Comparison of ENCODE assay signal across 7 mouse cellular contexts in genomic region chr14:75130501-75131318, GRCm38 (mm10). TPM values are rescaled to one million over a fixed set of nuclear protein-coding genes. Genes with fewer than 3 reads are reported as not detected.
A peak's percentile ranks its signal among the peaks of the same experiment; 100 is the strongest.
DNase-seq lines count a peak whose midpoint lies in the region; ATAC-seq and TF ChIP-seq lines count a peak whose summit lies in the region.

Gene Lrrc63, minus strand, starts transcription at chr14:75130881.
Gene Lcp1, plus strand, starts transcription at chr14:75131101.

- WGBS in embryonic facial prominence, embryonic 15.5 days, result under 1% methylated on average over 40 of the region's 42 CpGs
- WGBS in heart, embryonic 10.5 days, result under 1% methylated on average over 40 of the region's 42 CpGs
- WGBS in kidney, embryonic 14.5 days, result under 1% methylated on average over 42 of the region's 42 CpGs

- no peak for TF ChIP-seq CTCF in bone marrow macrophage, adult 2 months (IDR thresholded peaks at IDR 0.05; ENCODE audit: low read depth, low read length)

- DNase-seq in heart, embryonic 10.5 days (ENCODE audit: low spot score), result peak; percentile 93
- peak; percentile 93 for DNase-seq in liver
- peak; percentile 42 to 79 for DNase-seq in monocyte, adult 2 months (ENCODE audit: low read depth in 1 of 2, low spot score in 2 of 2)
- peak; percentile 75 to 77 for DNase-seq in spleen, postnatal 14 days (ENCODE audit: low spot score in 2 of 2)

- H3K4me1 ChIP-seq in bone marrow macrophage, adult 2 months (ENCODE audit: control insufficient read depth, insufficient read depth, low read length), result peaks cover 8% of the 10 kb centered on the region
- no peaks in the 10 kb centered on the region for H3K4me1 ChIP-seq in embryonic facial prominence, embryonic 15.5 days
- no peaks in the 10 kb centered on the region for H3K4me1 ChIP-seq in heart, embryonic 10.5 days
- no peaks in the 10 kb centered on the region for H3K4me1 ChIP-seq in kidney, embryonic 14.5 days (ENCODE audit: control insufficient read depth, insufficient read depth, low read length)

- peak within 1 kb of the TSS; percentile 97 for H3K4me3 ChIP-seq in bone marrow macrophage, adult 2 months (ENCODE audit: insufficient read depth, low read length)
- H3K4me3 ChIP-seq in embryonic facial prominence, embryonic 15.5 days (replicated peaks), result peak within 1 kb of the TSS; percentile 60
- peak within 1 kb of the TSS; percentile 70 for H3K4me3 ChIP-seq in heart, embryonic 10.5 days
- peak within 1 kb of the TSS; percentile 59 for H3K4me3 ChIP-seq in kidney, embryonic 14.5 days (ENCODE audit: low read length)

- TF ChIP-seq POLR2A in bone marrow macrophage, adult 2 months (IDR thresholded peaks at IDR 0.05; ENCODE audit: borderline replicate concordance, low read depth, low read length), result no peak

- H3K9ac ChIP-seq in embryonic facial prominence, embryonic 15.5 days, result peak within 1 kb of the TSS; percentile 39
- peak within 1 kb of the TSS; percentile 53 for H3K9ac ChIP-seq in kidney, embryonic 14.5 days (ENCODE audit: low read depth, low read length)

- H3K4me2 ChIP-seq in embryonic facial prominence, embryonic 15.5 days (replicated peaks), result peak within 1 kb of the TSS; percentile 93
- H3K4me2 ChIP-seq in kidney, embryonic 14.5 days (replicated peaks; ENCODE audit: low read depth, low read length), result peak within 1 kb of the TSS; percentile 94

- no peaks in the 10 kb centered on the region for H3K27me3 ChIP-seq in embryonic facial prominence, embryonic 15.5 days
- peaks cover 8% of the 10 kb centered on the region; the same call in 1 of the 2 replicates for H3K27me3 ChIP-seq in heart, embryonic 10.5 days (ENCODE audit: insufficient read depth, poor library complexity, severe bottlenecking)
- no peaks in the 10 kb centered on the region for H3K27me3 ChIP-seq in kidney, embryonic 14.5 days (ENCODE audit: control insufficient read depth, insufficient read depth, low read length)

- H3K36me3 ChIP-seq in embryonic facial prominence, embryonic 15.5 days, result no peaks in the 10 kb centered on the region
- H3K36me3 ChIP-seq in heart, embryonic 10.5 days, result no peaks in the 10 kb centered on the region
- no peaks in the 10 kb centered on the region for H3K36me3 ChIP-seq in kidney, embryonic 14.5 days (ENCODE audit: control insufficient read depth, insufficient read depth, low read length)

- H3K9me3 ChIP-seq in embryonic facial prominence, embryonic 15.5 days (replicated peaks), result no peaks in the 10 kb centered on the region
- H3K9me3 ChIP-seq in heart, embryonic 10.5 days, result no peaks in the 10 kb centered on the region
- no peaks in the 10 kb centered on the region for H3K9me3 ChIP-seq in kidney, embryonic 14.5 days (ENCODE audit: control insufficient read depth, low read length)

- H3K27ac ChIP-seq in bone marrow macrophage, adult 2 months (ENCODE audit: insufficient read depth, low read depth, low read length), result peak within 1 kb of the TSS; percentile 66
- H3K27ac ChIP-seq in embryonic facial prominence, embryonic 15.5 days (replicated peaks), result no peak within 1 kb of the TSS
- H3K27ac ChIP-seq in heart, embryonic 10.5 days, result peak within 1 kb of the TSS; percentile 86
- no peak within 1 kb of the TSS; the same call in 1 of the 2 replicates for H3K27ac ChIP-seq in kidney, embryonic 14.5 days (ENCODE audit: low read depth, low read length)

- ATAC-seq in embryonic facial prominence, embryonic 15.5 days (ENCODE audit: insufficient number of reproducible peaks, low FRiP score, low TSS enrichment, low read depth), result peak; percentile 89
- peak; percentile 97 for ATAC-seq in kidney, embryonic 14.5 days (ENCODE audit: low FRiP score, low TSS enrichment)

RNA-seq across cellular contexts. Expression of gene Lrrc63, which starts in this region (rescaled TPM):
- polyA plus RNA-seq in bone marrow macrophage, adult 2 months (2012; ENCODE audit: insufficient read depth, insufficient read length, missing spikeins), result 0.36 and 0.43 TPM in 2 replicates
- not detected in 2 replicates for polyA plus RNA-seq in embryonic facial prominence, embryonic 15.5 days (2015; fragmentation: Nextera tagmentation; extraction: Ambion mirVana)
- polyA plus RNA-seq in heart, embryonic 10.5 days (2016; fragmentation: Nextera tagmentation; extraction: Ambion mirVana), result 0.13 TPM in 1 of 2 replicates, not detected in the other
- 0.07 TPM in 1 of 2 replicates, not detected in the other for polyA plus RNA-seq in kidney, embryonic 14.5 days (2014; fragmentation: Nextera tagmentation; extraction: Ambion mirVana)

RNA-seq across cellular contexts. Expression of gene Lcp1, which starts in this region (rescaled TPM):
- 932 and 1,066 TPM in 2 replicates for polyA plus RNA-seq in bone marrow macrophage, adult 2 months (2012; ENCODE audit: insufficient read depth, insufficient read length, missing spikeins)
- 36.0 and 37.4 TPM in 2 replicates for polyA plus RNA-seq in embryonic facial prominence, embryonic 15.5 days (2015; fragmentation: Nextera tagmentation; extraction: Ambion mirVana)
- 25.5 and 30.8 TPM in 2 replicates for polyA plus RNA-seq in heart, embryonic 10.5 days (2016; fragmentation: Nextera tagmentation; extraction: Ambion mirVana)
- polyA plus RNA-seq in kidney, embryonic 14.5 days (2014; fragmentation: Nextera tagmentation; extraction: Ambion mirVana), result 11.2 and 22.3 TPM in 2 replicates

Comparison
In these comparisons a context has a peak if more than half of its experiments do, and no peak if none do; other contexts are left out.
1. RNA of gene Lcp1 (polyA plus RNA-seq): 932 to 1,066 TPM in bone marrow macrophage, adult 2 months; 36.0 to 37.4 TPM in embryonic facial prominence, embryonic 15.5 days, 25.5 to 30.8 TPM in heart, embryonic 10.5 days and 11.2 to 22.3 TPM in kidney, embryonic 14.5 days; every median in the first group is over 10 times any median in the second.
2. H3K27ac ChIP-seq: peak in bone marrow macrophage, adult 2 months (single experiment) and heart, embryonic 10.5 days (single experiment); none in embryonic facial prominence, embryonic 15.5 days (single experiment) and kidney, embryonic 14.5 days (single experiment).
3. Peak in every context shown above with its lines, with median percentiles within 50 percentile points of each other: H3K4me3 ChIP-seq and DNase-seq.